Mouse (Mus musculus) heart, embryonic 15.5 days (tissue): ENCODE measurements around the gene Ptpdc1. TPM values are rescaled to one million over a fixed set of nuclear protein-coding genes. Genes with fewer than 3 reads are reported as not detected.

Experiments
- ATAC-seq: fragments of 200-750 bp; cut with Nextera tagmentation; replicated peaks from 2 replicates; pipeline ENCODE4 v1.8.0; 2017; ENCODE audit warnings: low read depth, moderate TSS enrichment; ENCODE audit not compliant: insufficient number of reproducible peaks, insufficient read depth, low FRiP score
- H3K27ac ChIP-seq: fragments of 300-500 bp; sonication (generic); 2 replicates; pipeline ENCODE4 v1.5.1; 2015; ENCODE audit warnings: mild to moderate bottlenecking, inconsistent platforms
- H3K27me3 ChIP-seq: fragments of 300-500 bp; sonication (generic); 2 replicates; pipeline ENCODE4 v1.6.1; 2015; ENCODE audit warnings: inconsistent platforms
- H3K36me3 ChIP-seq: fragments of 300-500 bp; sonication (generic); 2 replicates; pipeline ENCODE4 v1.6.1; 2015; ENCODE audit warnings: mild to moderate bottlenecking, inconsistent platforms
- H3K4me1 ChIP-seq: fragments of 300-500 bp; sonication (generic); replicated peaks from 2 replicates; pipeline ENCODE4 v1.6.1; 2015; ENCODE audit warnings: inconsistent platforms
- H3K4me2 ChIP-seq: fragments of 300-500 bp; sonication (generic); 2 replicates; pipeline ENCODE4 v1.6.1; 2015; ENCODE audit warnings: inconsistent platforms, mild to moderate bottlenecking, moderate library complexity
- H3K4me3 ChIP-seq: fragments of 300-500 bp; sonication (generic); 2 replicates; pipeline ENCODE4 v1.5.1; 2015; ENCODE audit warnings: mild to moderate bottlenecking, inconsistent platforms
- H3K9ac ChIP-seq: fragments of 300-500 bp; sonication (generic); 2 replicates; pipeline ENCODE4 v1.6.1; 2015; ENCODE audit warnings: mild to moderate bottlenecking, inconsistent platforms
- H3K9me3 ChIP-seq: fragments of 300-500 bp; sonication (generic); replicated peaks from 2 replicates; pipeline ENCODE4 v1.6.1; 2016; ENCODE audit warnings: inconsistent platforms
- WGBS: fragments of 180-500 bp; shearing (Covaris S2); methylation state at CpG from one replicate; pipeline ENCODE4 v1.1.7; 2015; ENCODE audit warnings: mixed read lengths; 5-methylcytosine and 5-hydroxymethylcytosine counted together
- polyA plus RNA-seq: library from polyadenylated mRNA; unstranded; fragments of >200 nt; fragmentation: Nextera tagmentation; extraction: Ambion mirVana; gene quantifications from 2 replicates; pipeline ENCODE4 v1.2.1, GENCODE M21; 2015

Ptpdc1 gene
- polyA plus RNA-seq, 1 experiment from 2014 or later, result 4.6 TPM

DNA sequence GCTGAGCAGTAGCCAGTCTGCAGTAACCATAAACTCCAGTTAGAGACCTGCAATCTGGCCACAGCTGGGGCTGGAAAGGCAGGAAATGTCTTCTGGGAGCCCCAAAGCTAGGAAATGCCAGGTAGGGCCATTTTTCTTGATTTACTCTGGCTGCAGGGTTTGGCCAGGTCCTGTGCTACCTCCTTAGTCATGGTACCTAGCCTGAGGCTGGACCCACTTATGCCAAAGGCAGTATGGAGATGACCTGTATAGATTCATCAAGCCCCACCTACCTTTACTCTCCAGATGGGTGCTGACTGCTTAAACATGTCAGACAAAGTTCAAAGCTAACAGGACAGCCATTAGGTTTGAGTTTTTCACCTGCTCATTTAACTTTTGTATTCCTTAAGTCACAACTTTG, 7.7 kb downstream of the Ptpdc1 start:
- H3K9ac ChIP-seq, result no peak overlapping the region
- no peaks in the 10 kb centered on the region for H3K4me1 ChIP-seq
- ATAC-seq, result no peak
- no peak overlapping the region for H3K4me3 ChIP-seq
- no peak overlapping the region for H3K27ac ChIP-seq
- no peaks in the 10 kb centered on the region for H3K27me3 ChIP-seq
- no peak overlapping the region for H3K4me2 ChIP-seq
- peaks cover 10% of the 10 kb centered on the region for H3K9me3 ChIP-seq
- no peaks in the 10 kb centered on the region; the same call in 1 of the 2 replicates for H3K36me3 ChIP-seq

DNA sequence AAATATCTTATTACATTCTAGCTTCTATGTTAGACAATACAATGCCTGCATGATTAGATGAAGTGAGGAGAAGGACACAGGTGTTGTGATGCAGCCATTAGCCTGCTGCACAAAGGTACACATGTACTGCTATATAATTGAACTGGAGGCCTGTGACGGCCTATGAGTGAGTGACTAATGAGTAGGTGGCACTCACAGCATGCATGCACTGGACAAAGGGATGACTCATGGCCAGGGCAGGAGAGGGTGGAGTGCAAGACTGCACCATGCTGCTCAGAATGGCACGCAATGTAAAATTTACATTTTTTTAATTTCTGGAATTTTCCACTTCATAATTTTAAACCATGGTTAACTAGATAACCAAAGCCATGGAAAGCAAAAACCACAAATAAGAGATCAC, 10.9 kb downstream of the Ptpdc1 start:
- H3K36me3 ChIP-seq, result no peaks in the 10 kb centered on the region; the same call in 1 of the 2 replicates
- no peak overlapping the region for H3K27ac ChIP-seq
- peaks cover 10% of the 10 kb centered on the region for H3K9me3 ChIP-seq
- no peak overlapping the region for H3K4me3 ChIP-seq
- no peak overlapping the region for H3K9ac ChIP-seq
- H3K4me2 ChIP-seq, result no peak overlapping the region
- 84% methylated on average over 2 of the region's 2 CpGs for whole genome bisulfite sequencing
- no peak for ATAC-seq
- no peaks in the 10 kb centered on the region for H3K27me3 ChIP-seq
- H3K4me1 ChIP-seq, result no peaks in the 10 kb centered on the region

DNA sequence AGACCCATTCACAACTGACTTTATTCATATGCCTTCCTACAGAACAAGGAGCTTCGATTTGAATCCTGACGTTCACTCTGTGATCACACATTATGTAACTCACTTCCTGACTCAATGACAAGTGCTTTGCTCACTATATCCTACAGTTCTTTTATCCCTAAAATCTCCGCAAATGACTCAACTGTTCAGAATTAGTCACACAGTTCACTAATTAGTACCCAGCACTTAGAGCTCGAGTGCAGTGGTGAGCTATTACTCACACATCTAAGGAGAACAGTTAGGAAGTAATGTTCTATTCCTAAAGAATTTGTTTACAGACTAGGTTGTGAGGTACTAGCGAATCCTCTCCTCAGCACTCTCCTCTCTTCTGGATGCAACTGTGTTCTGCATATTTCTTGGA, 16.4 kb downstream of the Ptpdc1 start:
- no peaks in the 10 kb centered on the region for H3K9me3 ChIP-seq
- WGBS, result 73% methylated on average over 5 of the region's 5 CpGs
- H3K4me1 ChIP-seq, result peaks cover 14% of the 10 kb centered on the region
- no peak overlapping the region for H3K4me3 ChIP-seq
- no peak for ATAC-seq
- H3K9ac ChIP-seq, result no peak overlapping the region
- no peaks in the 10 kb centered on the region for H3K36me3 ChIP-seq
- no peak overlapping the region for H3K27ac ChIP-seq
- H3K4me2 ChIP-seq, result no peak overlapping the region
- no peaks in the 10 kb centered on the region for H3K27me3 ChIP-seq

DNA sequence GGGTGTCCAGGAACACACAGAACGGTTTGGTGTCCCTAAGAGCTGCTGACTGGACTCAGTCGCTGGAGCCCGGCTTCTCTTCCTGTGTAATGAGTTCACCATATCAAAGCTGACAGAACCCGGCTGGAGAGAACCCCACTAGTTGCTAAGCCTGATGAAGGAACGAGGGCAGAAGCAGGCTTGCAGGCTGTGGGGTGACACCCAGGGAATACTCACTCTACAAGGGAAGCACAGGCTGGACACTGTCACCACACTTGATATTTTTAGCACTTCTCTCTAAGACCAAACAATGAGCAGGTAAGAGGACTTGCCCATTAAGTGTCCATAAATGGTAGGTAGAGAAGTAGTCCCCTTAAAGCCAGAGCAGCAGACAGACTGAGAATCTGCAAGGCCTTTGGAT, 20.9 kb downstream of the Ptpdc1 start:
- no peak overlapping the region for H3K9ac ChIP-seq
- peaks cover 22% of the 10 kb centered on the region for H3K4me1 ChIP-seq
- 48% methylated on average over 5 of the region's 5 CpGs for WGBS
- H3K27me3 ChIP-seq, result no peaks in the 10 kb centered on the region
- H3K4me2 ChIP-seq, result no peak overlapping the region
- no peak overlapping the region for H3K4me3 ChIP-seq
- peak overlapping the region; percentile 47 for H3K27ac ChIP-seq
- H3K9me3 ChIP-seq, result no peaks in the 10 kb centered on the region
- no peak for ATAC-seq
- H3K36me3 ChIP-seq, result no peaks in the 10 kb centered on the region

DNA sequence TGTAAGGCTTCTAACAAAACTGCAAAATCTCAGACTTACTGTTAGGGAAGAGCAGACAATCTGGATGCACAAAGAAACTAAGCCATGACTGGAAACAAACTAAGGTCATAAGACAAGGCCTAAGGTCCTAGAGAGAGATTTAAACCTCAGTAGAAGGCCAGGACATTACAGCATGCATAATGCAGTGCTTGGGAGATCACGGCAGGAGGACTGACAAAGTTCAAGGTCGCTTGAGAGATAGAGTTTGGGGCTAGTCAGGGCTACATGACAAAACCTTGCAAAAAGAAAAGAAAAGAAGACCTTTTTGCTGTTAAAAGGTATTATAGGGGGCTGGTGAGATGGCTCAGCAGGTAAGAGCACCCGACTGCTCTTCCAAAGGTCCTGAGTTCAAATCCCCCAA, 22.2 kb downstream of the Ptpdc1 start:
- WGBS, result 78% methylated on average over 3 of the region's 3 CpGs
- Histone ChIP-seq H3K4me3 (no peak overlapping the region), H3K27me3 (no peaks in the 10 kb centered on the region), H3K4me2 (no peak overlapping the region), H3K4me1 (peaks cover 22% of the 10 kb centered on the region), H3K9ac (no peak overlapping the region), H3K36me3 (no peaks in the 10 kb centered on the region), H3K9me3 (no peaks in the 10 kb centered on the region), H3K27ac (no peak overlapping the region)
- ATAC-seq, result no peak

DNA sequence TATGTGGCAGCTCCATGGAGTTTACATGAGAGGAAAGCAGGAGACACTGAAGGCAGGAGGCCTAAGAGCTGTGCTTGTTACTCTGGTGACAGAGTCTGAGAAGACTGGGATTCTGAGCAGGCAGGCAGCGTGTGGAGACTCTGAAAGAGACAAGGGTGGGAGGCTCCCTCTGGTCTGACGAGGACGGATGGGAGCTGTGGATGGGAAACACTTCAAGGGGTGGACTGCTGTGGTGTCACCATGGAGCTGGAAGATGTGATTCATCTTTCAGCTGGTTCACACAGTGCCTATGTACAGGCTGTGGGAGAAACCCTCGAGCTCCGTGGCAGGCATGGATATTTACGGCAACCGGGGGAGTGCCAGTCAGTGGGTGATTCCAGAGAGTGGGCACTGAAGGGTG, 30.9 kb downstream of the Ptpdc1 start:
- no peak overlapping the region for H3K4me2 ChIP-seq
- H3K9ac ChIP-seq, result no peak overlapping the region
- no peaks in the 10 kb centered on the region for H3K27me3 ChIP-seq
- H3K36me3 ChIP-seq, result no peaks in the 10 kb centered on the region; the same call in 1 of the 2 replicates
- 62% methylated on average over 7 of the region's 7 CpGs for WGBS
- H3K4me1 ChIP-seq, result no peaks in the 10 kb centered on the region
- ATAC-seq, result no peak
- H3K27ac ChIP-seq, result no peak overlapping the region
- no peak overlapping the region for H3K4me3 ChIP-seq
- H3K9me3 ChIP-seq, result no peaks in the 10 kb centered on the region

DNA sequence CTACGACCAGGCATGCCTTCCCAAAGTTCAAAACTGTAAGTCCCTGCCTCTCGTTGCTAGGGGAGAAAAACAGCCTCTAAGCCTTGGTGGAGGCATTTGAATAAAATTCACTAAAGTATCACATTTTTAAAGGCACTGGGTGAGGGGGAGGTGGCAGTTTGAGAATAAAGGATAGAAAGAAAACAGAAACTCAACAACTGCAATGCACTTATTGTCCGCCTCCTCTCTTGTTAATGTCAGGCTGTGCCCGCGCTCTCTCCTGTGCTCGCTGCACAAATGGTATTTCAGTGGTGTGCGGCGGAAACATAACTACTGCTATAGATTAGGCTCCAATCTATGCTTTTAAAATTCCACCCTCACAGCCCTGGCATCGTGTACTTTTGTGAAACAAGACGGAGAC, 31.4 kb downstream of the Ptpdc1 start:
- 77% methylated on average over 10 of the region's 10 CpGs for WGBS
- Histone ChIP-seq H3K9me3 (no peaks in the 10 kb centered on the region), H3K4me1 (no peaks in the 10 kb centered on the region), H3K36me3 (no peaks in the 10 kb centered on the region; the same call in 1 of the 2 replicates), H3K27ac (no peak overlapping the region), H3K27me3 (no peaks in the 10 kb centered on the region), H3K9ac (no peak overlapping the region), H3K4me3 (no peak overlapping the region), H3K4me2 (no peak overlapping the region)
- ATAC-seq, result no peak

DNA sequence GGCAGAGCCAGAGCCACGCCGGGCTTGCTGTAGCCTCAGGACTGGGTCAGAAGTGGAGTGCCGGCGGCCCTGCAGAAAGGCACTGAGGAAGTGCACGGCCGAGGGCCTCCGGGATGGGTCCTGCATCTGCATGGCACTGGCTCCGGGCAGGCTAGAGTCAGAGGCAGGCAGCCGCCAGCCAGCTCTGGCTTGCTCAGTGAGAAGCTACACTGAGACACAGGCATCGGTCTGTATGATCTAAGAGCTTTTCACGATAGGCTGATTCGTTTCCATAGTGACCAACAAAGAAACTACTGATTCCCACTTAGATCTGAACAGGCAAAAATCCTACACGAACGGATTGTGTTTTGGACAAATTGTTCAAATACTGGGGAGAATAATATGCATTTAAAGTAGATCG, 32.3 kb downstream of the Ptpdc1 start:
- Histone ChIP-seq H3K9ac (no peak overlapping the region), H3K4me2 (no peak overlapping the region), H3K36me3 (no peaks in the 10 kb centered on the region; the same call in 1 of the 2 replicates), H3K4me3 (no peak overlapping the region), H3K9me3 (no peaks in the 10 kb centered on the region), H3K27ac (no peak overlapping the region), H3K27me3 (no peaks in the 10 kb centered on the region), H3K4me1 (no peaks in the 10 kb centered on the region)
- no peak for ATAC-seq
- 61% methylated on average over 15 of the region's 15 CpGs for WGBS

DNA sequence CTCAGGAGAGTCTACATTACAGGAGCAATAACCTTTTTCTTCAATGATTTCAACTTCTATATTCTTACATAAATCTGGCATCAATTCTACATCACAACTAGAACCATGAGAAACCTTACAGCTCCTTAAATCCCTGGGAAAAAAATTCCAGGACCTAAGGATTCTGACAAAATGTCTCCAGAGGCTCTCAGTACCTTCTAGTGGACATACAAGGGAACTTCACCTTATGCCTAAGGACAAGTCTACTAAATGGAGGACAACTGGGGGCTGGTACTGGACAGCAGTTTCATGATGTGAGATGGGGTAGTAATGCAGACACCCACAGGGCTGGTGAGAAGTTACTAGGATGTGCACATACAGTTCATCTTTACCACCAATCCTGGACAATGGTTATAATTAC, 34.7 kb downstream of the Ptpdc1 start:
- H3K27ac ChIP-seq, result no peak overlapping the region
- no peaks in the 10 kb centered on the region for H3K9me3 ChIP-seq
- no peak overlapping the region for H3K4me2 ChIP-seq
- H3K4me1 ChIP-seq, result no peaks in the 10 kb centered on the region
- H3K27me3 ChIP-seq, result no peaks in the 10 kb centered on the region
- H3K9ac ChIP-seq, result no peak overlapping the region
- H3K4me3 ChIP-seq, result no peak overlapping the region
- H3K36me3 ChIP-seq, result peaks cover 3% of the 10 kb centered on the region; the same call in 1 of the 2 replicates
- no peak for ATAC-seq

DNA sequence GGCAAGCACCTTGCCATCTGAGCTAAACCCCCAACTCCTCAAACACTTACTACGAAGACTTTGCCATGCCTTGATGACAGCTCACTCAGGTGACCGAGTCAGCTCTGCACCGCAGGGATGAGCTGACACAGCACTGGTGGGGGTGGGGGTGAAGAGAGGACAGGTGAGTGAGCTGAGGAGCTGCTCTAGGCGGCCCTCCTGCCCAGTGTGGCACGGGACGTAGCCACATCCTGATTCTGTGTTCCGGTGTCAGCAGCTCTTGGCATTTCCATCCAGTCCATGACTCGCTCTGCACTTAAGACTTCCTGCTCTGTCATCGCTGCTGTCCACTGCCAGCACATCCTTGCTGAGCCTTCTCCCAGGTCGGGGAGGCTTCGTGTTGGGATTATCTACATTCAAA, 38.1 kb downstream of the Ptpdc1 start:
- Histone ChIP-seq H3K9me3 (no peaks in the 10 kb centered on the region), H3K36me3 (peaks cover 3% of the 10 kb centered on the region; the same call in 1 of the 2 replicates), H3K4me2 (no peak overlapping the region), H3K4me1 (no peaks in the 10 kb centered on the region), H3K4me3 (no peak overlapping the region), H3K9ac (no peak overlapping the region), H3K27me3 (no peaks in the 10 kb centered on the region), H3K27ac (no peak overlapping the region)
- no peak for ATAC-seq
- WGBS, result 62% methylated on average over 11 of the region's 11 CpGs

DNA sequence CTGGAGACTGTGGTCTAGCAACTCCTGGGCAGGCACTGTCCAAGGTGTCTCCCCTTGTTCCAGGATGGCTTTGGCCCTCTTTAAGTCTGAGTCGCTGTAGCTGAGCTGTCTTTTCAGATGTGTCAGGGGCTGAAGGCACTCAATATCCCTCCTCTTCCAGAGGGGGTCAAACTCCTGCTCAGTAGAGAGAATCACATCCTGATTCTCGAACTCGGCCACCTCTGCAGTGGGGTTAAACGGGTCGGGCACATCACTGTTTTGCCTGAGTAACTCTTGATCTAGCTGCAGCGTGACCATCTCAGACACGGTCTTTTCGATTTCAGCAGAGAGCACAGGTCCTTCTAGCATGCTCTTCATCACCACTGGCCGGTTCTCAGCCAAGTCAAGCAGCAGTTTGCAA, 39.0 kb downstream of the Ptpdc1 start:
- Histone ChIP-seq H3K27ac (no peak overlapping the region), H3K27me3 (no peaks in the 10 kb centered on the region), H3K9ac (no peak overlapping the region), H3K4me1 (no peaks in the 10 kb centered on the region), H3K36me3 (peaks cover 3% of the 10 kb centered on the region; the same call in 1 of the 2 replicates), H3K9me3 (no peaks in the 10 kb centered on the region), H3K4me2 (no peak overlapping the region), H3K4me3 (no peak overlapping the region)
- 84% methylated on average over 9 of the region's 9 CpGs for WGBS
- ATAC-seq, result no peak

DNA sequence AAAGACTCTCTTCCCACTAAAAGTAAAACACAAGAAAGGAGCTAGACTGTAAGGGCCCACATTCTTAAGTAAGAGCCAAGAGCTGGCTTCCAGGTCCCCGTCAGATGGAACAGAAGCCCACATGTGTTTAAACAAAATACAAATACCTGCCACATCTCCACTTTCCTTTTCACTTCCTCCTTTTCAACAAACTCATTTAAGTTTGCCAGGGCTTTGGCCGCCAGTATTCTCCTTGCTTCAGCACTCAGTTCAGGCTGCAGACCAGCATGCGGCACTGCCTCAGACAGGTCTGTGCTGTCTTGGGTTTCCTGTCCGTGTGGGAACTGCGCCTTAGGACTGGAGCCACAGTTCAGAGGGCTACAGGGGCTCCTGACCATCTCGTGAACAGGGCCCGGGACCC, 39.7 kb downstream of the Ptpdc1 start:
- Histone ChIP-seq H3K4me3 (no peak overlapping the region), H3K27me3 (no peaks in the 10 kb centered on the region), H3K9me3 (no peaks in the 10 kb centered on the region), H3K9ac (no peak overlapping the region), H3K4me2 (no peak overlapping the region), H3K36me3 (peaks cover 3% of the 10 kb centered on the region; the same call in 1 of the 2 replicates), H3K4me1 (no peaks in the 10 kb centered on the region), H3K27ac (no peak overlapping the region)
- no peak for ATAC-seq
- 76% methylated on average over 7 of the region's 7 CpGs for WGBS
